Mouse (Mus musculus): ENCODE data around the gene Col6a1.
"Not testable (repeated sequence)": the region's sequence is repeated elsewhere in the genome, so short reads cannot be mapped to it uniquely, and the experiment has no call there.

Col6a1 gene

DNA sequence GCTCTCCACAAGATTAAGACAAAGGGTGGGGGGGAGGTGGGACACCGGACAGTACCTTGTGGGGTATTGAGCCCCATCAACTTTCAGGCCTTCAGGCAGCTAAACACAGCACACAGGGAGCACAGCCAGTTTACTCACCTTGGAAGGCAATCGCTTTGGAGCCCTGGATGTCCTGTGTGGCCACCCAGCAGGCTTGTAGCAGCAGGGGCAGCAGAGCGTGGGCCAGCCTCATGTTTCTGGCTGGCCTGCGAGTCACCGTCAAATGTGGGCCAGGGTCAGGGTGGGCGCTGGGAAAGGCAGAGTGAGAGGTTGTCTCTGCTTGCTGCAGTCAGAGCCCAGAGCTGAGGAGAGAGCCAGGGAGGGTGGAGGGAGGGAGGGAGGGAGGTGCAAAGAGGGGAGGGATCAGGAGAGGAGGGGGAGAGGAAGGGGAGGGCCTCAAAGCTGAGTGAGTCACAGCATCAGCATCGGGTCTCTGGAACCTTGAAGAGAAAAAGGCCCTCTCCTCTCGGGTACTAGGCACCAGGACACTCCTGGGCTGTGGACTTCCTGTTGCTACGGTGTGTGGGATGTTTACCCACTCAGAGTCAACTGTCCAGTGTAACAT, at the start of gene Col6a1:
Gene Col6a1 (minus strand): TSS at position 487 of the 604 bp plus-strand sequence.
- peak; percentile 53 for DNase-seq (ENCODE audit: low read depth, low spot score)

DNA sequence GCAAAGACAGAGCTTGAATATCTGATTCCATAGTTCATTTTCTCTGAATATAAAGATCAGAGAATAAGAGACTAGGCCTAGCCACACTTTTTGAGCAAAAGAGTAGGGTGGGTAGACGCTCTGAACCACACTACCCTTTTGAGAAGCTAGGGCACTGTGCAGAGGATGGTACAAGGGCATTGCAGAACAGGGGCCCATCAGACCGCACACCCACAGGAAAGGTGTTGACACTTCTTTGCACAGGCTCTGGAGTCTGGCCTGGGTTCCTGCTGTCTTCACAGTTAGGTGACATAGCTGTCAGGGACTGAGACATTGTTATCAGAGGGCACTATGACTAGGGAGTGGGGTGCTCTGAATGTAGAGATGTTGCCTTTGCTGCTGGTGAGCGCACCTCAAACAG, 45.7 kb upstream of the Col6a1 start:
- no peak for DNase-seq (ENCODE audit: low read depth, low spot score)

DNA sequence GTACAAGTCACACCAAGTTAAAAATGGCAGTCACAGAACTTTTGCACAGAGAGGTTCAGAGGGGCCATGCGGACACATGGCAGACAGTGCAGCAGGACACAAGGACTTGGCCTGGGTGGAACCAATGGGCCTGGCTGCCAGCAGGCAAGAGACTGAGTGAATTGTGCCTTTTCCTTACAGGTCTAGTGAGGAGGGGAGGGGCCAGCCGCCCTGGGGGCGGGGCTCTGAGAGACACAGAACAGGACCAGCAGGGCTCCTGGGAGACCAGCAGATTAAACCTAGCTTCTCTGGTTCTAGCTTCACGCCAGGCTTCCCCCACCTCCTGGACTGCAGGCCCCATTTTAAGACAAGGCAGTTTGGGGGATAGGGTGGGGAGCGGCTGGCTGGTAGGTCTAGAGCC, 45.1 kb upstream of the Col6a1 start:
- no peak for DNase-seq (ENCODE audit: low read depth, low spot score)

DNA sequence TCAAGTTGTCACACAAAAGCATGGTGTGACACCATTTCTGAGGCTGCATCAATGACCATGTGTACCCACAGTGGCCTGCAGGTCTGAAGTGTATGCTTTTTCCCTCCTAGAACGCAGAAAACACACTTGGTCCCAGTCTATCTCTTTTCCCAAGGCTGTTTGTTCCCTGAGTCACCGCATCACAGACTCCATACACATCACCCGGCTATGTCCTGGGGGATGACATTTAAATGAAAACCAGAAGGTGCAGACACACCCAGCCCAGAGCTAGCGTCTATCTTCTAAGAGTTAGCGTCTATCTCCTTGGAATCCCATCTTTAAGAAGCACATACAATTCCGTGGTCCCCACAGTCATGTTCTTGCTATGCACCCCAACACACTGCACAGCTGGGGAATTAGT, 43.6 kb upstream of the Col6a1 start:
- no peak for DNase-seq (ENCODE audit: low read depth, low spot score)

DNA sequence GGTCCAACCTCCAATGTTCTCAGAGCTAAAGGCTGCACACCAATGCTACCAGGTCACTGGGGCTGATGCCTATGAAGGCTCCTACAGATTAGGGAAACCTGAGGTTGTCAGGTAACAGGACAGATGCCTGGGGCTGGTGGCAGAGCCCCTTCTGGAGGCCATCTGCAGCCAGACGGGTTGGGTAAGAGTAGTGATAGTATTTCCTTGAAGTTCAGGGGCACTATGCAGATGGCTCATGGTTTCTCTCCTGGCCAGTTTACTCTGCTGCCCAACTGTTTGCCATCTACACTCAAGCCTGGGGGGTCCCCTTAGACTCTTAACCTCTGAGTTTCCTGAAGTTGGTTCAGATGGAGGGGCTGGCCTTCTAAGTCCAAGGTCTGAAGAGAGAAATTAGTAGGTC, 40.2 kb upstream of the Col6a1 start:
- DNase-seq (ENCODE audit: low read depth, low spot score), result no peak

DNA sequence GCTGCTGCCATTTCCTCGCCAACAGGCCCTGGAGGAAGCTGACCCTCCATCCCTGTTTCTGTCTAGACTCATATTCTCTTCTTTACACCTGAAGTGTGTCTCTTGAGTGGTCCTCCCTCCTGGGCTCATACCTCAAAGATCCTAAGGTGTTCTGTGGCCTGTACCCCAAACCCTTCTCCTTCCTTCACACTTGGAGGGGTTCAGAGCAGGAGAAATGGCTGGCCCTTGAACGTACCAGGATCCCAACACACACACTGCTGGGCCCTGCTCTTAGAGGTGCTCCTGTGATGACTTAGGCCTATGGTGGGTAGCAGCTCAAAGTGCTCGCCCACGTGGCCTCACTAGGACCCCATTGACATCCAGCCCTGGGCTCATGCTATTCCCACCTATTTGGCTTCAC, 39.0 kb upstream of the Col6a1 start:
- DNase-seq (ENCODE audit: low read depth, low spot score), result no peak

DNA sequence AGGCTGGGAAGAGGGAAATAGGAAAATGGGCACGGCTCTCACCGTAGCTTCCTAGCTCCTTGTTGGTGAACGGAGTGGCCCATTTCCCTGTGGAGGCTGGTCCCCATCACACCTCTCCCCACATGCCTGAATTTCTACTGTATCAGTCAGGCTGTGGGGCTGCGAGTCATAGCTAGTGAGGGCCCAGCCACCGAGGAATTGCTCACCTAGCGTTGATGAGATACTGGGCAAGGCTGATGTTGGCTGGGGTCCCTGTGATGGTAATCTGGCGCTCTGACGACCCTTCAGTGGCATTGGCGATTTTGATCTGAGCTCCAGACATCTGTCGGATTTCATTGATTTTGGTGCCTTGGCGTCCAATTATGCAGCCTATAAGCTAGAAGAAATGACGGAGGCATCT, 37.0 kb upstream of the Col6a1 start:
- no peak for DNase-seq (ENCODE audit: low read depth, low spot score)

DNA sequence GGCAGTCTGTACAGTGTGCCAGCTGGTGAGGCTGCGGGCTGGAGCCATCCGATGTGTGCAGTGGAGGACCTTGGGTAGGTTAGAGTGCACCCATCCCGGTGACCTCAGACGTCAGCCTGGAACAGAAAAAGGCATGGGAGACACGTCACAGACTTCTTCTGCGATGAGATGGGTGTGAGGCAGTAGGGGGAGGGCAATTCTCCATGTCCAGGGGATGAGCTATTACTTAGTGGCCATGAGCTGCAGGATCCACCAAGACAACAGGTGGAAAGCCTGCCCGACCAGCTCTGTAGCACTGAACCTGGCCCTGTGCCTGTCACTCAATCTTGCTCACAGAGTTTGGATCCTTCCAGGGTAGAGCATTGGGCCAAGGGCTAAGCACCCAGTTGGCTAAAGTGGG, 36.4 kb upstream of the Col6a1 start:
- no peak for DNase-seq (ENCODE audit: low read depth, low spot score)

DNA sequence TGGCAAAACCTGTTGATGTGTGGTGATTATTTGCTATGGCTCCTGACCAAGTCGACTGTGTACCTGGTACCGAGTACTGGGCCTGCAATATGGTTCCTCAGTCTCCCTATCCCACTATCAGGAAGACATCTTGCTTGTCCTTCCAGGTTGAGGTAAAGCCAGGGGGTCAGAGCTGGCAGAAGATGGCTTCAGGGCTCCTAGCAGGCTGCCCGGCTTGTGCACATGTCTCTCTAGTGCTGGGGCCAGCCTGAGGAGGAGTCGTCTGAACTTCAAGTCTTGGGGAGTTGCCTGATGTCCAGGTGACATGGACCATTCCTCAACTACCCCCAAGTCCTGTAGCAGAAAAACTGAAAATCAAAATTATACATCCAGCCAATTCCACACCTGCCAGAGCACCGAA, 33.9 kb upstream of the Col6a1 start:
- no peak for DNase-seq (ENCODE audit: low read depth, low spot score)

DNA sequence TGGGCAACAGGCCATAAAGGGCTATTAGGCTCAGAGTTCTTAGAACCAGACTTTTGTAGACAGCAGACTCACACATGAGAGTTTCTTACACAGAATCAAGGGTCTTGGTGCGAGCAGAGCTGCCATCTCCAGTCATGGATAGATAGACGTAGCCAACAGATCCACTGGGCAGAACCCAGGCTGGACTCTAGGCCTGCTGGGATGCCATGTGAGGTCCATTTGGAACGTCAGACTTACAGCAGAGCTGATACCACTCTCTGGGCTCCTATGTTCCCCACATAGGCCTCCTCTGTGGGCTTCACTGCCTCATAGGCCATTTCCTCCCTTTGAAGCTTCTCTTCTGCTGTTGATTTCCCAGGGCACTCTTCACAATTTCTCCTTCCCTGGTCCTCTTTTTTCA, 27.7 kb upstream of the Col6a1 start:
- DNase-seq (ENCODE audit: low read depth, low spot score), result no peak

DNA sequence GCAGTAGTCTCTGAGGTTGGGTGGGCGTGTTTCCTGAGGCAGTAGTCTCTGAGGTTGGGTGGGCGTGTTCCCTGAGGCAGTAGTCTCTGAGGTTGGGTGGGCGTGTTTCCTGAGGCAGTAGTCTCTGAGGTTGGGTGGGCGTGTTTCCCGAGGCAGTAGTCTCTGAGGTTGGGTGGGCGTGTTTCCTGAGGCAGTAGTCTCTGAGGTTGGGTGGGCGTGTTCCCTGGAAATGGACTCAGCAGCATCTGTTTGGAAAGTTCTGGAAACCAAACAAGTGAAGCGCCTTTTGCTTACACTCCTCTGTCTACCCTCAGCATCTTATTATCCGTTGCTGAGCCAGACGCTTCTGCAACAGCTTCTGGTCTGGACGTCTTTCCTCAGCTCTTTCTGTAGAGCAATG, 18.3 kb upstream of the Col6a1 start:
- not testable (repeated sequence) for DNase-seq (ENCODE audit: low read depth, low spot score)

DNA sequence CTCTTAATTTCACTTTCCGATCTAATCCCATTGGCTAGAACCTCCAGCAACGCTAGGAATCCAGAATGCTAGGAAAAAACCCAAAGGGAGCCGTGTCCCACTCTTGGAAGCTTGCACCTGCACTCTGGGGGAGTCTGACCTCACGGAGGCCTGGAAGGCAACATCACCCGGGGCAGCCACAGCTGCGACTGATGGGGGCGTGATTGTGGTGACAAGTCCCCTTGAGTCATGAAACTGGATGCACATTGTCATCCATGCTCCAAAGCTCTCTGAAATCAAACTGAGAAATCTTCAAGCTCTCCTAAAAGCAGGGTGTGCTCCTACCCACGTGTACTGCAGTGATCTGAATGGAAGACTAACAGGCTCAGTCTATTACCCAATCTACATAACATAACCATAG, 10.8 kb upstream of the Col6a1 start:
- DNase-seq (ENCODE audit: low read depth, low spot score), result no peak

DNA sequence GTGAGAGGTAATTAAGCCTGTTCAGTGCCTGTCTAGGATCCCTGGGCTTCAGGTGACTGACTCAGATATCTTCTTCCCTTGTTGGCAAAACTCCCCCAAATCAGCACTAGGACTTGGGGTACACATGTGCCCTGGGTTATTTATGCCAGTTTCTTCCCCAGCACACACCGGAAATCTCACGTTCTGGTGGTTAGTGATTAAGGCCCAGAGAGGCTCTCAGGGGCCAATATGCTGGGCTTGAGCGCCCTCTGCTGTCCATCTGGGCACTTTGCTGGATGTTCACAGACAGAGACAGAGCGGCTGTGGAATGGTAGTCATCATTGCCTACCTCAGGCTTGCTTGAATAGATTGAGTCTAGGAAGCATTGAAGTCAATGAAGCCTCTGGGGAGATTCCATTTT, 9.0 kb upstream of the Col6a1 start:
- peak; percentile 79 for DNase-seq (ENCODE audit: low read depth, low spot score)

DNA sequence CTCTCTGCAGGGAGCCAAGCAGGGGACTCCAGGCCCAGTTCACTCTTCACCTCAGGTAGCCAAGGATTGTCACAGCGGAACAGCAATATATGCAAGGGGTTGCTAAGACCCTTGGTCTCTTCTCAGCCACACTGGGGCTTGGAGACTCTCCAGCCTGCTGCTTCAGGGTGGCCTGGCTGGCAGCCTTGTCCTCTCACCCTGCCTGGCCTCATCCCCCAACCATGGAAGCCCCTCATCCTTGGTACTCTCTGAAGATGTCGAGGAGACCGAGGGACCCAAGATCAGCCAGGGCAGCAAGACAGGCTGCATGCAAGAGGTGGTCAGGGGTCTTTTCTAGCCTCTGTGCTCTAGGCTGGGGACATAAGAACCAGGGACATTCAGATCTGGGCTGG, 7.7 kb upstream of the Col6a1 start:
- DNase-seq (ENCODE audit: low read depth, low spot score), result no peak

DNA sequence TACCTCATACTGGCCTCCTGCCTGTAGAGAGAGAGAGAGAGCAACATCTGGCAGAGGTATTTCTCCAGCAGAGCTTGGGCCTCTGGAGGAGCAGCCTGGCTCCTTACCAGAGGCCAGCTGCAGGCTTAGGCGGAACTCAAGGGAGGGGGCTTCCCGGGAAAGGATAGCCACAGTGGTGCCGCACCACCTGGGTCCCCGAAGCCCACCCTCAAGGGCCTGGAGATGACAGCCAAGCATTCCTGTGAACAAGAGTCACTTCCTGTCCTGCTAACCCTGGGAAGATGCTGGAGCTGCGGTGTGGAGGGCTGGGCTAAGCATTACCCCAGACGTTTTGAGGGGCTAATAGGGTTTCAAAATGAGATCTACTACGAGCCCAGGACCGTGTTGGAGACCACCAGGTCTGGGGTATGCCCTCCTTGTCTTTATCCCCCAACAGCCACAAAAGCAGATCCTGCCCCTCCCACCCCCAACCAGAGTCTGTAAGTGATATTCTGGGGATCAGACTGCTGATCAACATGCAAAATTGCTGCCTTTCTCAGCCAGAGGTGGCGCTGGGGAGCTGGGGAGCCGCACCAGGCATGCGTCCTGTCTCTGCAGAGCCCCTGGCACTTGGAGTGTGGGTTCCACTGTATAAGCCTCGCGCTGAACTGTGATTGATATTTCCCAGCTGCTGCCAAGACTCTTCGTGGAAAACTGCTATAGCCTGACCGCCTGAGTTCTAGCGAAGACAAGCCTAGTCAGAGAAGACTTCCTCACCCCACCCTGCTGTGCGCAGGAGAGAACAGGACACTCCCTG, 7.1 kb upstream of the Col6a1 start:
- DNase-seq (ENCODE audit: low read depth, low spot score), result peak; percentile 82

DNA sequence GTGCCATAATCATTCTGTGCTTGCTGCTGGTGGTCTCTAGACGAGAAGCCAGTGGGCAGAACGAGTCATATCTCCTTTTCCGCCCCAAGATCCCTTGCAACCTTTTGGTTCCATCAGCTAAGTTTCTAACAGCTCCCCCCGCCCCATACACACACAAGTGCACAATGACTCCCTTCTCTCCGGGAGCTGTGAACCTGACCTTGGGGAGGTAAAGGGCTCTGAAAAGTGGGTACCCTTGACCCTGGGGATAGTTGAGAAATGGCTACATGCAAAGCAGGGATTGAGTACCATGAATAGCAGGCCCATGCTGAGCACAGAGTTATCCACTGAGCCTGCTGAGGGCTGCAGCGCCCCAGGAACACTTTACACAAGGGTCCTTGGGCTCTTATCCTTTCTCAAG, 6.4 kb upstream of the Col6a1 start:
- no peak for DNase-seq (ENCODE audit: low read depth, low spot score)

DNA sequence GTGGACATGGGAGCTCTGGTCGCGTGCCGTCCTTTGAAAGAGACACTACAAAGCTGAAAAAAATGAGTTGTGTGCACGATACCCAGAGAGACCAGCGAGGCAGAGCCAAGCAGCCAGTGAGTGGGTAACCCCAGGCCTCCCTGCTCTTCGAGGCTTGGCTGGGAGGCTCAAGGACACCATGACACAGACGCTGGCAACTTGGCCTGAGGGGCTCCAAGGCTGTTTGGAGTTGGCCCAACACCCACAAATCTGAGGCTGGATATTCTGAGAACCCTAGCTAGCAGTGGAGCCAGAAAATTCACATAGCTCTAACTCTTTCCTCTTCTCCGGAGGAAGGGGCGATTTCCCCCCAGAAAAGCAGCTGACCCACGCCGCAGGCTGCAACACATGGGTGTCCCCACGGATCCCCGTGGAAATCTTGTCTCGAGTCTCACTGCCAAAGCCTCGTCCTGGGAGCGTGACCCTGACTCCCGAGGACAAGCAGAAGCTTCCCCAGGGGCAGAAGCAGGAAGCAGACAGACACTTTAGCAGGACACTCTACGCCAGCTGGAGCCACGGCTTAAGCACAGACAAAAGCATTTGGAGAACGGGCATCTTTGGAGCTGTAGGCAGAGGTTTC, 5.8 kb upstream of the Col6a1 start:
- no peak for DNase-seq (ENCODE audit: low read depth, low spot score)

DNA sequence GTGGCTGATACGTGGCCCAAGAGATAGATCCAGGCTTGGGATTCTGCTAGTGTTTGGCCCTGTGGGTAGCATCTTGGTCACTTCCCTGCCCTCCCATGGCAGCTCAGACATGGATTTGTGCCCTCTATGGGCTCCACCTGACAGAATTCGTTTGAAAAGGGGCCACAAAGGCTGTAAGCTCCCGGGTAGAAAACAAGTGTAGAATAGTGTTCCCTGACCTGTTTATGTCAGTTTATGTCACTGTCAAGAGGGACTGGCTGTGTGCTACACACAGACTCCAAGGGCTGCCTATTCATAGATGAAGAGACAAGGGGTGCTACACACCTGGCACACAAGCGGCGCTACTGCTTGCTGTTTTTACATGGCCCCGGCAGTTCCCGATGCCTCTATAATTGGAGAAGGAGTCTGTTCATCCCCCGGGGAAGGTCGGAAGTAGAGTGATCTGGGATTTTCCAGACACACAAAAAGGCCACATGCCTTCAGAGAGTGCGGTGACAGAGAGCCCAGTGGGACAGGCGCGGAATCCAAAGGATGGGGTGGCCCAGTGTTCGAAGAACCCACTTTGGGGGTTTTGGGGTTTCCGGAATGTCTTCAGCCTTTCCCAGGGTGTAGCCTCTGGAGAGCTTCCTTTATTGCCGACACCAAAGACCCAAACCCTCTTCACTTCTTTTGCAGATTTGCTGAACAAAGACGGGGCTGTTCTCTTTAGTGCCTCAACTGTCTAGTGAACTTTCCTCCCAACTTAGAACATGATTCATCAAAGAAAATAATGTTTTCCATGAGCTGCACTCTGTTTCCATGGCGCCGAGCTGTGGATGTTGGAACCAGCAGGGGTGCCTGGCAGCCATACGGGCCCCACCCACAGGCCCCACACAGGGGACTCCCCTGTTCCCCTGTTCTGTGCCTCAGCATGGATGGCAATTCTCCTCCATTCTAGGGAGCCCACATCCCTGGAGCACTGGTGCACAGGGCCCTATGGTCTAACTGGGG, 4.0 kb upstream of the Col6a1 start:
- DNase-seq (ENCODE audit: low read depth, low spot score), result no peak

DNA sequence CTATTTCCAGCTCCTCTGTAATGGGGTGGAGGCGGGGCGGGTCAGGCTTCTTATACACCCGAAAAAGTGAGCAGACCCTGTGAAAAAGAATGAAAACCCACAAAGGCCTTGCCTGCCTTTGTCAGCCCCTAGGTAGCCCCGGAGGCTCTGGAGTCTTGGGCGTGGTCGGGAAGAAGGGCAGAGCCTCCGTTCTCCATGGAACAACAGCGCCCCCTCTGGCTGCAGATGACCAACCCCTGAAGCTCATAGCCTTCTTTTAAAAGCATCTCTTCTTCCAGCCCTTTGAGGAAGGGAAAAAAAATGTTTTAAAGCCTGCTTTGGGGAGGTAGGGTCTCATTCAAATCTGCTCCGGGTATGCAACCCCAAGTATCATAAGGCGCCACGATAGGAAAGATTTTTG, 2.4 kb upstream of the Col6a1 start:
- DNase-seq (ENCODE audit: low read depth, low spot score), result peak; percentile 83

DNA sequence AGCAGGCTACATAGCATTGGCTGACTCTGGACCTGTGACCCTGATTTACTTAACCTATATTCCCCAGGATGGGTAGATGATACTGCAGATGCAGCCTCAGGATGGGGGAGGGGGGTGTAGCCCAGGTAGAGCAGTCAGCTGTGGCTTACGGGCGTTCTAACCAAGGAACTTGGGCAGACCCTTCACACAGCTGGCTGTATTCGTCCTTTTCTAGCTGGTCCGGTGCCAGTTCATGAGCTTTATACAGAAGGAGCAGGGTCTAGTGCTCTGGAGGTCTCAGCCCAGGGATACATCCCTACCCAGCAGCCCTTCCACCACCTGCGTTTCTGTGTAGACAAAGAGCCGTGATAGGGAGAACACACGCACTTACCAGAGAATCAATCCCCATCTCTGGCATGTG, 1.3 kb upstream of the Col6a1 start:
- DNase-seq (ENCODE audit: low read depth, low spot score), result no peak

DNA sequence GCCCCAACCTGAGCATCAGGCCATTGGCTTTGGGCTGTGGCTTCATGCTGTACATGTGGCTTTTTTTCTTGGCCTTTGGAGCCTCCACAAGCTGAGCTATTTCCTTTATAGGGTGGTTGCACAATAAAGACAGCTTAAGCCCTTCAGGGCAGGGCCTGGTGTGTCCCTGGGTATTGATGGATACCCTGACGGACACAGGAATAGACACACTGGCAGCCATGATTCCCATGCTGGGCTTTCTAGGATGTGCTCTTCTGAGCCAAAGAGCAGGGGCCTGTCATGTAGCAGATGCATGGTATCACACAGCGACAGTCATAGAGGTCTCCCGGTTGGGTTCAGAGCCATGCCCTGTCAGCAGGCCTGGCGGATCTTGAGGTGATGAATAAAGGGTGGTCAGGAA, 898 bp upstream of the Col6a1 start:
- DNase-seq (ENCODE audit: low read depth, low spot score), result no peak

DNA sequence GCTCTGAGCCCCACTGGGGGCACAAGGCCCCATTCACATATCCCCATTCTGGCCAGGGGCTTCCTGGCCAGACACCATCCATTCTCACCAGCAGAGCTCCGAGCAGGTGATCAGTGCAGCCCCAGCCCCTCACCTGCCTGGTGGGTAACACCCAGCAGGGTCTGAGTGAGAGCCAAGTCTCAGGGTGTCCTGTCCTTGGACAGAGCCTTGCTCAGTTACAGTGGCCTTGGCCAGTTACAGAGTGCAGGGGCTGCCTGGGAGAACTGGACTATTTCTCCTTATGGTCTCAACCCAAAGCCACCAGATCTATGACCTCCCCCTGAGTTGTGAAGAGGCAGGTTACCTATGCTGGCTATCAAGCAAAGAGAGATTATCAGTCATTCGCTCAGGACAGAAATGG, 871 bp downstream of the Col6a1 start:
- DNase-seq (ENCODE audit: low read depth, low spot score), result no peak

All from forelimb bud, embryonic 11.5 days (tissue).